Mouse (Mus musculus): ENCODE measurements at regions not wholly inside any gene's neighbourhood (a gene's known extent, or its start where the extent isn't known, plus 50 kb on each side); places are given as distances from the start of the nearest gene placed in this dataset.

DNA sequence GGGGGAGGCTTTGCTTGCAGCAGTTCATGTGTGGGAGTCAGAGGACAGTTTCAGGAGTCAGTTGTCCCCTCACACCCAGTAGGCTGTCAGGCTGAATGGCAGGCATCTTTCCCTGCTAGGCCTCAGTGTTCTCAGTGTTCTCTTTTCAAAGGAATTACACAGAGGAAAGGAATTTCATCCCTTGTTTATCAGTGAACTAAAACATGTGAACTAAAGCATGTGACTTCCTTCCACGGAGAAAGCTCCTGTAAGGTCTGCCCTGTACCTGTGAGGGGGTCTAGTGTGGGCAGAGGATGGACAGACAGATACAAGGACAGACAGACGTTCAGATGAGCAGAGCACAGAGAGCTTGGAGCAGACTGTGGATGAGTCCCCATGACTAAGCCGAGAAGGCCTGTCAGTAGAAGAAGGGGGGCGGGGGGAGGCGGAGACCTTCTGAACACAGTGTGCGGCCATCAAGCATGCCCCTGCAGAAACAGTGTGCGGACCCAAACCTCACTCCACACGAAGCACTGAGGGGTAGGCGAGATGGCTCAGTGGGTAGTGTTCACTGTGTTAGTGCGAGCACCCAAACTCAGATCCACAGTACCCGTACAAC lies 111.1 kb upstream of the Tmem189 start:
- H3K4me3 ChIP-seq (ENCODE audit: low read depth, low read length), result no peak overlapping the region
- no peak overlapping the region for H3K4me2 ChIP-seq (ENCODE audit: low read depth, severe bottlenecking)
- no peaks in the 10 kb centered on the region for H3K36me3 ChIP-seq (ENCODE audit: control insufficient read depth, insufficient read depth, low read length)
- H3K27ac ChIP-seq (replicated peaks; ENCODE audit: low read depth, low read length), result no peak overlapping the region
- H3K4me1 ChIP-seq (ENCODE audit: control insufficient read depth, insufficient read depth, low read length), result no peaks in the 10 kb centered on the region
- no peaks in the 10 kb centered on the region for H3K9me3 ChIP-seq (ENCODE audit: control insufficient read depth, low read length)
- no peak overlapping the region for H3K9ac ChIP-seq (ENCODE audit: low read length)
- DNase-seq (ENCODE audit: low spot score), result no peak
- ATAC-seq (ENCODE audit: insufficient number of reproducible peaks, low FRiP score, low TSS enrichment, low read depth), result no peak
- H3K27me3 ChIP-seq (ENCODE audit: control insufficient read depth, insufficient read depth, low read length), result no peaks in the 10 kb centered on the region
- WGBS, result 76% methylated on average over 11 of the region's 11 CpGs

DNA sequence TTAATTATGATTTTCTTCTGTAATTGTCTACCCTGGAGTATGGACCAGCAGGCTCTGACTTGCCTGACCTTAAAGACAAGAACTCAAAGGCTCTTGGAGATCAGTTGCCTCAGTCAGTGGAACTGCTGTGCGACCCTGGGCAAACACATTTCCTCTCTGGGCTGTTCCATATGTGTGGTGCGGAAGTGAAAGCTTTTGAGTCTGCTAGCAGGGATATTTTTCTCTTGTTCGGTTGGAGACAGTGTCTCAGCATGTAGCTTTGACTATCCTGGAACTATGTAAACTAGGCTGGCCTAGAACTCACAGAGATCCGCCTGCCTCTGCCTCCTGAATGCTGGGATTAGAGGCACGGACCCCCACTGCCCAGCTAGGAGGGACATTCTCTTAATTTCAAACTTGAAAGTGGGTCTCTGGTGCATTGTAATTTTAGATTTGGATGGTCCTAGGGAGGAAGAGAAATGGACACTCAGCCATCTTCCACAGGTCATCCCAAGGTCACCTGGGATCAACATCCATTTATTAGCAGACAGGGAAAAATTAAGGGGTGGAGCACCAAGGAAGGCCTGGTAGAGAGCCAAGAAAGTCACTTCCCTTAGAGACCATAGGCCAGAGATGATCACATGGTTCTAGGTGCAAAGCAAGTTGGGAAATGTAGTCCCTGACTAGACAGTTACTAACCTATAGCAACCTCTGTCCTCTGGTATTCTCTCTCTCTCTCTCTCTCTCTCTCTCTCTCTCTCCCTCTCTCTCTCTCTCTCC lies 110.2 kb upstream of the Tmem189 start:
- no peaks in the 10 kb centered on the region for H3K27me3 ChIP-seq (ENCODE audit: control insufficient read depth, insufficient read depth, low read length)
- no peaks in the 10 kb centered on the region for H3K9me3 ChIP-seq (ENCODE audit: control insufficient read depth, low read length)
- no peak overlapping the region for H3K27ac ChIP-seq (replicated peaks; ENCODE audit: low read depth, low read length)
- no peak overlapping the region for H3K4me3 ChIP-seq (ENCODE audit: low read depth, low read length)
- ATAC-seq (ENCODE audit: insufficient number of reproducible peaks, low FRiP score, low TSS enrichment, low read depth), result peak; percentile 46; the same call in 1 of the 2 replicates
- H3K9ac ChIP-seq (ENCODE audit: low read length), result no peak overlapping the region
- no peaks in the 10 kb centered on the region for H3K4me1 ChIP-seq (ENCODE audit: control insufficient read depth, insufficient read depth, low read length)
- WGBS, result 90% methylated on average over 5 of the region's 5 CpGs
- H3K36me3 ChIP-seq (ENCODE audit: control insufficient read depth, insufficient read depth, low read length), result no peaks in the 10 kb centered on the region
- H3K4me2 ChIP-seq (ENCODE audit: low read depth, severe bottlenecking), result no peak overlapping the region
- DNase-seq (ENCODE audit: low spot score), result no peak

DNA sequence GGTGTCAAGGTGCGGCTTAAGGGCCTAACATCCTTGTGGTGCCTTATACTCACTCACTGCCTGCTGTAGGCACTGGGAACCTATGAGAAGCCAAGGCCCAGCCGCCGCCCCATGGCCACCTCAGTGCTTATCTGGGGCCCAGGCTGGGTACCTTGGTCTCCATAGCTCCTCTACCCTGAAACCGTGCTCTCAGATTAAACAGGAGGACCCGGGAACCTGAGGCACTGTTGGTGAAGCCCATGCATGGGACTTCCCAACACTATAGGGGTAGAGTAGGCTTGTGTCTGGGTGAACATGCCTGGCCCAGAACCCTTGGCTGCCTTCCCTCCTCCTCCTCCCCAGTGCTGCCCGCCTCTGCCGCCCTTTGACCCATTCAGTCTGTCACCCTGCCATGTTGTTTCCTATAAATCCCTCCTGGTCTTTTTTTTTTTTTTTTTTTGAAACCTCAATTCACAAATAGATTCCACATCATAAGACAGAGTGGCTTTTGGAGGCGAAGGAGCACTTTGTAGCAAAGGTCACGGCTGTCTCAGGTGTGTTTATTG lies 109.4 kb upstream of the Tmem189 start:
- Histone ChIP-seq H3K4me1 (ENCODE audit: control insufficient read depth, insufficient read depth, low read length) (no peaks in the 10 kb centered on the region), H3K9ac (ENCODE audit: low read length) (no peak overlapping the region; the same call in 1 of the 2 replicates), H3K9me3 (ENCODE audit: control insufficient read depth, low read length) (no peaks in the 10 kb centered on the region), H3K27me3 (ENCODE audit: control insufficient read depth, insufficient read depth, low read length) (no peaks in the 10 kb centered on the region), H3K4me3 (ENCODE audit: low read depth, low read length) (no peak overlapping the region), H3K27ac (replicated peaks; ENCODE audit: low read depth, low read length) (no peak overlapping the region), H3K4me2 (ENCODE audit: low read depth, severe bottlenecking) (no peak overlapping the region), H3K36me3 (ENCODE audit: control insufficient read depth, insufficient read depth, low read length) (no peaks in the 10 kb centered on the region)
- DNase-seq (ENCODE audit: low spot score) (no peak), ATAC-seq (ENCODE audit: insufficient number of reproducible peaks, low FRiP score, low TSS enrichment, low read depth) (no peak)
- WGBS, result 84% methylated on average over 9 of the region's 9 CpGs

DNA sequence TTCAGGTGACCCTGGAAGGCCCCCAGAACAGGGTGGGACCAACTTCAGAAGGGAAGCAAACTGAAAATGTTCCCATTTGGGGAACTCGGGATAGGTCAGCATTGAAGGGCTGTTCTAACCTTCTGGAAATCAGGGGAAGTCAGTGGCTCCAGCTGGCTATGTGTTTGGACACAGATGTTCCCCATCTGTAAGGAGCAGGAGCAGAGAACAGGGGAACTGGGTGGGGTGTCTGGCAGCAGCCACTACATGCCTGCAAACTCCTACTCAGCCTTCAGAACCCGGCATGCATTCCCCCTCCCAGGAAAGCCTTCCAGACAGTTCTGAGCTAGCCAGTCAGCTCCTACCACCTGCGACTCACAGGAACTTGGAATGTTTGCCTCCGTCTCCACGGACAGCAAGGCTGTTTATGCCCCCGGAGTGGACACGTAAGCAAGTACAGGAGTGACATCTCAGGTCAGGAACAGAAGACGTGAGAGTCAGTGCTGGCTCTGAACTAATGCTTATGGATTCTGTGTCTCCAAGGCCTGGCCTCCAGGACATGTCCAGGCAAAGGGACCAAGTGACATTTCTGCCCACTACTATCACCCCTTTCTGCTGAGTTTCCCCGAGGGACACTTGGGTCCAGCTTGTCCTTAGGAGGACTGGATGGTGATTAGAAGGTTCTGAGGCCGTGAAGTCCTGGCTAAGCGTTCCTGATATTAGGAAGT lies 108.6 kb upstream of the Tmem189 start:
- Histone ChIP-seq H3K9me3 (ENCODE audit: control insufficient read depth, low read length) (no peaks in the 10 kb centered on the region), H3K27ac (replicated peaks; ENCODE audit: low read depth, low read length) (no peak overlapping the region), H3K4me3 (ENCODE audit: low read depth, low read length) (no peak overlapping the region), H3K4me2 (ENCODE audit: low read depth, severe bottlenecking) (no peak overlapping the region), H3K4me1 (ENCODE audit: control insufficient read depth, insufficient read depth, low read length) (no peaks in the 10 kb centered on the region), H3K36me3 (ENCODE audit: control insufficient read depth, insufficient read depth, low read length) (no peaks in the 10 kb centered on the region), H3K27me3 (ENCODE audit: control insufficient read depth, insufficient read depth, low read length) (no peaks in the 10 kb centered on the region), H3K9ac (ENCODE audit: low read length) (no peak overlapping the region)
- ATAC-seq (ENCODE audit: insufficient number of reproducible peaks, low FRiP score, low TSS enrichment, low read depth), result no peak
- DNase-seq (ENCODE audit: low spot score), result no peak
- WGBS, result 82% methylated on average over 11 of the region's 11 CpGs

DNA sequence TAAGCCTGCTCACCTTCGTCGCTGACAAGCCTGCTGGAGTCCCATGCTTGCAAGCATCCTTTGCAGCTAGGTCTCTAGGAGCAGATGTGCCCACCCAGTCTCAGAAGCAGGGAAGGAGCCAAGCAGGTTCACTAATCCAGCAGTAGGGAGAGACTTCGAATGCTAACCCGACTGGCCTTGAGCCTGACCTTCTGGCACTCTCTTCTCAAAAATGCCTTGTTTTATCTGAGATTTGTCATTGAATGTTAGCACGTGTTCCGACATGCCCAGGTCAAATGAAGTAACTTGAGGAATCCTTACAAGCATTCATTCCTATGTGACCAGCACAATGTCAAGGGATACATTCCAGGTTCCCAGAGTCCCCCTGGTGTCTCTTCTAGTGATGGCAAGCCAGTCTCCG lies 105.9 kb upstream of the Tmem189 start:
- 90% methylated on average over 7 of the region's 7 CpGs for WGBS
- Histone ChIP-seq H3K4me2 (ENCODE audit: low read depth, severe bottlenecking) (no peak overlapping the region), H3K36me3 (ENCODE audit: control insufficient read depth, insufficient read depth, low read length) (no peaks in the 10 kb centered on the region), H3K9ac (ENCODE audit: low read length) (no peak overlapping the region), H3K4me3 (ENCODE audit: low read depth, low read length) (no peak overlapping the region), H3K4me1 (ENCODE audit: control insufficient read depth, insufficient read depth, low read length) (0 out of 2 replicates have a peak, but pooled peaks cover 3% of the 10 kb centered on the region), H3K27me3 (ENCODE audit: control insufficient read depth, insufficient read depth, low read length) (no peaks in the 10 kb centered on the region), H3K9me3 (ENCODE audit: control insufficient read depth, low read length) (no peaks in the 10 kb centered on the region), H3K27ac (replicated peaks; ENCODE audit: low read depth, low read length) (no peak overlapping the region)
- ATAC-seq (ENCODE audit: insufficient number of reproducible peaks, low FRiP score, low TSS enrichment, low read depth), result no peak
- no peak for DNase-seq (ENCODE audit: low spot score)

DNA sequence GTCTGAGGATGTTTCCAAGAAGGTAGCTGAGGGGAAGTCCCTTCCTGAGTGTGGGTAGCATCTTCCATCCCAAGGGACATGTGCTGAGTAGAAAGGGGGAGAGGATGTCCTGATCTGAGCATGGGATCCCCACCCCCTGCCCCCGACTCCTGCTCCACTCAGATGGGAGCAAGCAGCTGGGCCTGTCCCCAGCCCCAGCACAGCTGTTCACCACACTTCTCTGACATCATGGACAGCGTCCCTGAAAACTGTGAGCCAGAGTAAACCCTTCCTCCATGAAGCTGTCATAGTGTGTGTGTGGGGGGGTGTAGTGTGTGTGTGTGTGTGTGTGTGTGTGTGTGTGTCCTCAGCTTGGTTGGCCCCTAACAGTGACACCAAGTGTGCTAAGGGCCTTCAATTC lies 104.3 kb upstream of the Tmem189 start:
- H3K9me3 ChIP-seq (ENCODE audit: control insufficient read depth, low read length), result no peaks in the 10 kb centered on the region
- no peak overlapping the region for H3K4me3 ChIP-seq (ENCODE audit: low read depth, low read length)
- no peak overlapping the region for H3K27ac ChIP-seq (replicated peaks; ENCODE audit: low read depth, low read length)
- DNase-seq (ENCODE audit: low spot score), result no peak
- H3K9ac ChIP-seq (ENCODE audit: low read length), result no peak overlapping the region
- H3K4me1 ChIP-seq (ENCODE audit: control insufficient read depth, insufficient read depth, low read length), result 0 out of 2 replicates have a peak, but pooled peaks cover 3% of the 10 kb centered on the region
- no peaks in the 10 kb centered on the region for H3K27me3 ChIP-seq (ENCODE audit: control insufficient read depth, insufficient read depth, low read length)
- 83% methylated on average over 2 of the region's 2 CpGs for WGBS
- no peak overlapping the region for H3K4me2 ChIP-seq (ENCODE audit: low read depth, severe bottlenecking)
- H3K36me3 ChIP-seq (ENCODE audit: control insufficient read depth, insufficient read depth, low read length), result no peaks in the 10 kb centered on the region
- no peak for ATAC-seq (ENCODE audit: insufficient number of reproducible peaks, low FRiP score, low TSS enrichment, low read depth)

DNA sequence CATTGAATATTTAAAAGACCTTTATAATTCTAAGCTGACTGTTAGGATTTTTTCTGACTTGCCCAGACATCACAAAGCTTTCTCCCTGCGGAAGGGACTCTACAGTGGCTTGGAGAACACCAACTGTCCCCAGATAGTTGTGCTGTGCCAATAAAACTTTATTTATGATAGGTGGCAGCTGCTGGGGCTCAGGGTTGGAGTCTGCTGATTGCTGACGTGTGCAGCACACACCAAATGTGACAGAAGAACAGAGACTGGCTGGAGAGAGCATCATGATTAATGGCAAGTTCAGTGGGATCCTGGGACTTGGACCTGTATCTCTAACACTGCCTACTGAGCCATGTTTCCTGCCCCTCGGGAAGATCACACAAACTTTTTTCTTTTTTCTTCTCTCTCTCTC lies 103.1 kb upstream of the Tmem189 start:
- Histone ChIP-seq H3K36me3 (ENCODE audit: control insufficient read depth, insufficient read depth, low read length) (no peaks in the 10 kb centered on the region), H3K4me3 (ENCODE audit: low read depth, low read length) (no peak overlapping the region), H3K9ac (ENCODE audit: low read length) (no peak overlapping the region), H3K27me3 (ENCODE audit: control insufficient read depth, insufficient read depth, low read length) (no peaks in the 10 kb centered on the region), H3K4me1 (ENCODE audit: control insufficient read depth, insufficient read depth, low read length) (0 out of 2 replicates have a peak, but pooled peaks cover 3% of the 10 kb centered on the region), H3K9me3 (ENCODE audit: control insufficient read depth, low read length) (no peaks in the 10 kb centered on the region), H3K27ac (replicated peaks; ENCODE audit: low read depth, low read length) (no peak overlapping the region), H3K4me2 (ENCODE audit: low read depth, severe bottlenecking) (no peak overlapping the region)
- no peak for ATAC-seq (ENCODE audit: insufficient number of reproducible peaks, low FRiP score, low TSS enrichment, low read depth)
- no peak for DNase-seq (ENCODE audit: low spot score)
- 34% methylated on average over 3 of the region's 3 CpGs for WGBS

DNA sequence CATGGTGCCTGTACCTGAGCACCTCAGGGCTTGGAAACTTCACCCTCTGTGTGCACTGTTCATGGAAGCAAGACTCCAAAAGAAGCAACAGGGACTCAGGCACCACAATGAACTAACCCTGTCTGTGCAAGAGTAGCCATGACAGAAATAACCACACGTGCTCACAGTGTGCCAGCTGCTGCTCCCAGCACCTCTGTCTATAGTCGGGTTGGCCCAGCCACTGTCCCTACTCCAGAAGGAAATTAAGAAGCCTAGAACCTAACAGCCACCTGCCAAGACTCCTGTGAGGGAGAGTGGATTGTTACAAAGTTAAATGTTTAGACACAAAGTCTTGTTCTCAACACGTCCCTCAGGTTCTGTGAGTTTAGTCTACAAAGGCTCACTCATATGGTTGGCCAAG lies 102.7 kb upstream of the Tmem189 start:
- H3K4me1 ChIP-seq (ENCODE audit: control insufficient read depth, insufficient read depth, low read length), result 0 out of 2 replicates have a peak, but pooled peaks cover 3% of the 10 kb centered on the region
- H3K36me3 ChIP-seq (ENCODE audit: control insufficient read depth, insufficient read depth, low read length), result no peaks in the 10 kb centered on the region
- DNase-seq (ENCODE audit: low spot score), result no peak
- 56% methylated on average over 3 of the region's 3 CpGs for WGBS
- no peak for ATAC-seq (ENCODE audit: insufficient number of reproducible peaks, low FRiP score, low TSS enrichment, low read depth)
- no peaks in the 10 kb centered on the region for H3K9me3 ChIP-seq (ENCODE audit: control insufficient read depth, low read length)
- H3K4me3 ChIP-seq (ENCODE audit: low read depth, low read length), result no peak overlapping the region
- H3K4me2 ChIP-seq (ENCODE audit: low read depth, severe bottlenecking), result no peak overlapping the region
- no peak overlapping the region for H3K27ac ChIP-seq (replicated peaks; ENCODE audit: low read depth, low read length)
- no peaks in the 10 kb centered on the region for H3K27me3 ChIP-seq (ENCODE audit: control insufficient read depth, insufficient read depth, low read length)
- no peak overlapping the region for H3K9ac ChIP-seq (ENCODE audit: low read length)
